Mouse (Mus musculus): Measurements from ENCODE around the gene Stk10. TPM values are rescaled to one million over a fixed set of nuclear protein-coding genes. Genes with fewer than 3 reads are reported as not detected.

The Stk10 gene
- polyA plus RNA-seq, 1 experiment from 2014 or later: 2.6 TPM

- no peak for ATAC-seq (ENCODE audit: extremely low read depth, insufficient number of reproducible peaks, low FRiP score, low TSS enrichment)
- WGBS: 86% methylated on average over 3 of the region's 3 CpGs
- Histone ChIP-seq H3K4me1 (peaks cover 39% of the 10 kb centered on the region), H3K4me2 (no peak overlapping the region), H3K36me3 (0 out of 2 replicates have a peak, but pooled peaks cover 6% of the 10 kb centered on the region), H3K4me3 (no peak overlapping the region), H3K9me3 (no peaks in the 10 kb centered on the region), H3K27me3 (replicated peaks) (no peaks in the 10 kb centered on the region), H3K27ac (replicated peaks) (no peak overlapping the region), H3K9ac (no peak overlapping the region)
Measured at GRCm38 (mm10) chr11:32665639-32666038, 132.5 kb downstream of the Stk10 start.

- no peak overlapping the region for H3K9ac ChIP-seq
- 0 out of 2 replicates have a peak, but pooled peaks cover 3% of the 10 kb centered on the region for H3K36me3 ChIP-seq
- no peaks in the 10 kb centered on the region for H3K9me3 ChIP-seq
- no peaks in the 10 kb centered on the region for H3K27me3 ChIP-seq (replicated peaks)
- H3K4me3 ChIP-seq: no peak overlapping the region
- H3K27ac ChIP-seq (replicated peaks): no peak overlapping the region
- no peak for ATAC-seq (ENCODE audit: extremely low read depth, insufficient number of reproducible peaks, low FRiP score, low TSS enrichment)
- peaks cover 41% of the 10 kb centered on the region for H3K4me1 ChIP-seq
- H3K4me2 ChIP-seq: no peak overlapping the region
Measured at GRCm38 (mm10) chr11:32666983-32667382, 133.9 kb downstream of the Stk10 start.

- no peak for ATAC-seq (ENCODE audit: extremely low read depth, insufficient number of reproducible peaks, low FRiP score, low TSS enrichment)
- H3K9ac ChIP-seq: no peak overlapping the region
- H3K9me3 ChIP-seq: no peaks in the 10 kb centered on the region
- H3K4me2 ChIP-seq: no peak overlapping the region
- H3K4me3 ChIP-seq: no peak overlapping the region
- H3K36me3 ChIP-seq: no peaks in the 10 kb centered on the region
- WGBS: 80% methylated on average over 4 of the region's 4 CpGs
- H3K27me3 ChIP-seq (replicated peaks): no peaks in the 10 kb centered on the region
- no peak overlapping the region for H3K27ac ChIP-seq (replicated peaks)
- peaks cover 39% of the 10 kb centered on the region for H3K4me1 ChIP-seq
Measured at GRCm38 (mm10) chr11:32671480-32671879, 138.4 kb downstream of the Stk10 start.

Other genes starting within 250 kb of the Stk10 start
- gene Hba-a1, start 249.8 kb upstream of the Stk10 start, polyA plus RNA-seq (2015; fragmentation: Nextera tagmentation; extraction: Ambion mirVana): 17,648 and 28,254 TPM in 2 replicates
- gene Hbq1b, start 246.3 kb upstream of the Stk10 start, polyA plus RNA-seq (2015; fragmentation: Nextera tagmentation; extraction: Ambion mirVana): 9.6 and 10.0 TPM in 2 replicates
- 42,363 and 67,294 TPM in 2 replicates for gene Hba-a2, start 236.8 kb upstream of the Stk10 start, polyA plus RNA-seq (2015; fragmentation: Nextera tagmentation; extraction: Ambion mirVana)
- 4.6 and 8.0 TPM in 2 replicates for gene Hbq1a, start 233.2 kb upstream of the Stk10 start, polyA plus RNA-seq (2015; fragmentation: Nextera tagmentation; extraction: Ambion mirVana)
- 11.5 and 12.1 TPM in 2 replicates for gene Sh3pxd2b, start 185.5 kb upstream of the Stk10 start, polyA plus RNA-seq (2015; fragmentation: Nextera tagmentation; extraction: Ambion mirVana)
- gene Ubtd2, start 77.9 kb upstream of the Stk10 start, polyA plus RNA-seq (2015; fragmentation: Nextera tagmentation; extraction: Ambion mirVana): 26.5 and 26.8 TPM in 2 replicates
- 0.25 TPM in 1 of 2 replicates, not detected in the other for gene Efcab9, start 1.2 kb upstream of the Stk10 start, polyA plus RNA-seq (2015; fragmentation: Nextera tagmentation; extraction: Ambion mirVana)
- gene Fbxw11, start 109.4 kb downstream of the Stk10 start, polyA plus RNA-seq (2015; fragmentation: Nextera tagmentation; extraction: Ambion mirVana): 59.6 and 60.8 TPM in 2 replicates

Data from heart, embryonic 13.5 days (tissue).